Mouse (Mus musculus): ENCODE results near the gene Tpp2. TPM values are rescaled to one million over a fixed set of nuclear protein-coding genes. Genes with fewer than 3 reads are reported as not detected.

Gene Tpp2
- total RNA-seq, 2 experiments from 2014 or later: 50.5 to 53.4 TPM

GRCm38 (mm10) chr1:44019934-44020333, 86.5 kb downstream of the Tpp2 start, which contains the start of gene Mettl21c:
Gene Mettl21c (minus strand): TSS chr1:44020034.
- DNase-seq: no peak

- DNase-seq: no peak
Observed at GRCm38 (mm10) chr1:44022656-44023055, 89.2 kb downstream of the Tpp2 start.

- peak; percentile 13 to 32 for DNase-seq
Observed at GRCm38 (mm10) chr1:44027651-44028050, 94.2 kb downstream of the Tpp2 start.

- DNase-seq: no peak
Observed at GRCm38 (mm10) chr1:44032213-44032612, 98.8 kb downstream of the Tpp2 start.

- no peak for DNase-seq
Observed at GRCm38 (mm10) chr1:44032948-44033347, 99.5 kb downstream of the Tpp2 start.

- peak; percentile 61 to 70 for DNase-seq
Observed at GRCm38 (mm10) chr1:44041797-44042554, 108.5 kb downstream of the Tpp2 start.

DNA sequence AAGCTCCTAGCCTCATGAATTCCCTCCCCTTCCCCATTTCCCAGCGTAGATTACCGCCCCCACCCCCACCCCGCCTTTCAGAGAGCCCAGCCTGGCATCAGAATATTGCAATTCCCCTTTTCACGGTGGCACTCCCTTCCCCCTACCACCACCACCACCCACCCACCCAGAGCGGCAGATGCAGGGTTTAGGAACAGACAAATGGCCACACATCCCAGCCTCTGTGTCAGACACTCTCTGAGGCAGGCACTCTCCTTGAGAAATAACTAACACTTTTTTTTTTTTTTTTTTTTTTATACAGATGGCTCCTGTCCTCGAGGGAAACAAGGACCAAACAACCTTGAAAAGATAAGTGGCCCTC, 109.1 kb downstream of the Tpp2 start:
- DNase-seq: no peak

- peak; percentile 61 to 66 for DNase-seq
Observed at GRCm38 (mm10) chr1:44045689-44046088, 112.2 kb downstream of the Tpp2 start.

DNA sequence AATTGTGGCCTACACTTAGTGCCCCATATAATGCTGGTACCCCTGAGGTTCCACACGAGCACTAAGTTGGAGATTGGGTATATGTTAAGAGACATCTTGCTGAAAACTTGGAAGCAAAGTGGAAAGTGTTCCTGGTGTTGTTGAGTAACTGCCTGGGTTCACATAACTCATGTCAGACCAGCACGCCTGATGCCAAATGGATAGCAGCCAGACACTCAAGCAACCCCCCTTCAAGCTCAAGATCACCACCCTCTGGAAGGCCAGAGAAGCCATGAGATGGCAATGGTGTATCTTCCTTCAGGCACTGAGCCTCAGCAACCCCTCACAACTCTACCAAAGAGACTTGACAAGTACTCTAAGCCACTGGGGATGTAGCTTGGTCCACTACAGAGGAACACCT, 113.1 kb downstream of the Tpp2 start:
- peak; percentile 71 to 74 for DNase-seq

Small RNA genes within 50 kb of the gene (microRNA-seq; reads per million reads assigned to microRNA genes)
- gene Gm24180: not detected

Other genes with a start within 250 kb of the Tpp2 start
- gene 1500015O10Rik, start 203.0 kb upstream of the Tpp2 start, total RNA-seq (2021): 100 to 1,000 TPM; 187 to 227 TPM
- gene Uxs1, start 105.8 kb upstream of the Tpp2 start, total RNA-seq (2021): 10 to 100 TPM; 57.0 to 58.8 TPM
- not detected for gene Mettl21c, start 86.4 kb downstream of the Tpp2 start, total RNA-seq (2021)
- gene Gm8251, start 128.3 kb downstream of the Tpp2 start, total RNA-seq (2021): under 1 TPM; 0.03 TPM
- gene Tex30, start 168.8 kb downstream of the Tpp2 start, total RNA-seq (2021): 10 to 100 TPM; 10.4 to 14.9 TPM
- gene Kdelc1, start 185.2 kb downstream of the Tpp2 start, total RNA-seq (2021): 10 to 100 TPM; 16.3 to 20.8 TPM
- gene Bivm, start 185.3 kb downstream of the Tpp2 start, total RNA-seq (2021): 10 to 100 TPM; 17.2 to 21.4 TPM
- gene Ercc5, start 214.1 kb downstream of the Tpp2 start, total RNA-seq (2021): 10 to 100 TPM; 17.8 to 18.9 TPM

Measured in adrenal gland, postnatal 36 days (tissue).